Mouse (Mus musculus) myocyte (in vitro differentiated cells): ENCODE measurements around the gene Dag1.

Experiments used
- MAX ChIP-seq: IDR thresholded peaks from one replicate; pipeline ENCODE4 v1.6.1; 2011; ENCODE audit warnings: low read depth, mild to moderate bottlenecking, control low read depth
- MYOD1 ChIP-seq, 3 experiments: IDR thresholded peaks; one replicate each; pipeline ENCODE4 v1.6.1; 2011; ENCODE audit warnings: control low read depth in 2 of 3, low read depth in 2 of 3, mild to moderate bottlenecking in 2 of 3, moderate library complexity in 1 of 3; ENCODE audit not compliant: insufficient read length in 2 of 3, control insufficient read depth in 1 of 3
- POLR2A ChIP-seq: IDR thresholded peaks from one replicate; pipeline ENCODE4 v1.6.1; 2011; ENCODE audit warnings: low read depth, mild to moderate bottlenecking, control low read depth, moderate library complexity; ENCODE audit not compliant: insufficient read length
- POLR2AphosphoS2 ChIP-seq: IDR thresholded peaks from one replicate; pipeline ENCODE4 v1.6.1; 2011; ENCODE audit warnings: low read depth, control low read depth; ENCODE audit not compliant: insufficient read length
- TCF12 ChIP-seq: IDR thresholded peaks from one replicate; pipeline ENCODE4 v1.6.1; 2011; ENCODE audit warnings: mild to moderate bottlenecking, control low read depth; ENCODE audit not compliant: poor library complexity, insufficient read depth, severe bottlenecking
- USF1 ChIP-seq: IDR thresholded peaks from one replicate; pipeline ENCODE4 v1.6.1; 2011; ENCODE audit warnings: low read depth, mild to moderate bottlenecking, control low read depth, moderate library complexity

GRCm38 (mm10) chr9:108225166-108225565 lies 38.6 kb downstream of the Dag1 start:
- TF ChIP-seq MAX (no peak), TCF12 (no peak), POLR2A (no peak), USF1 (no peak), POLR2AphosphoS2 (no peak), MYOD1 (IDR thresholded peaks at IDR 0.05; ENCODE audit: control insufficient read depth in 1 of 3, insufficient read length in 2 of 3, low read depth in 2 of 3) (no peak)
